Mouse (Mus musculus) heart, embryonic 11.5 days (tissue): ENCODE measurements around the gene Spata25. TPM values are rescaled to one million over a fixed set of nuclear protein-coding genes. Genes with fewer than 3 reads are reported as not detected.

Source experiments
- ATAC-seq: fragments of 200-750 bp; cut with Nextera tagmentation; replicated peaks from 2 replicates; pipeline ENCODE4 v1.8.0; 2017; ENCODE audit warnings: moderate library complexity; ENCODE audit not compliant: insufficient number of reproducible peaks, low FRiP score, low TSS enrichment
- H3K27ac ChIP-seq: fragments of 300-500 bp; sonication (generic); 2 replicates; pipeline ENCODE4 v1.5.1; 2014; ENCODE audit warnings: mild to moderate bottlenecking, low read depth, low read length
- H3K27me3 ChIP-seq: fragments of 300-500 bp; sonication (generic); 2 replicates; pipeline ENCODE4 v1.6.1; 2014; ENCODE audit warnings: mild to moderate bottlenecking, low read length, mixed read lengths; ENCODE audit not compliant: control insufficient read depth, insufficient read depth
- H3K36me3 ChIP-seq: fragments of 300-500 bp; sonication (generic); 2 replicates; pipeline ENCODE4 v1.6.1; 2014; ENCODE audit warnings: mild to moderate bottlenecking, low read length, moderate library complexity, mixed read lengths; ENCODE audit not compliant: control insufficient read depth, insufficient read depth
- H3K4me1 ChIP-seq: fragments of 300-500 bp; sonication (generic); 2 replicates; pipeline ENCODE4 v1.6.1; 2014; ENCODE audit warnings: low read length; ENCODE audit not compliant: control insufficient read depth, insufficient read depth
- H3K4me2 ChIP-seq: fragments of 300-500 bp; sonication (generic); 2 replicates; pipeline ENCODE4 v1.6.1; 2014; ENCODE audit warnings: mild to moderate bottlenecking, moderate library complexity
- H3K4me3 ChIP-seq: fragments of 300-500 bp; sonication (generic); 2 replicates; pipeline ENCODE4 v1.5.1; 2014; ENCODE audit warnings: low read depth, low read length
- H3K9ac ChIP-seq: fragments of 300-500 bp; sonication (generic); 2 replicates; pipeline ENCODE4 v1.6.1; 2014; ENCODE audit warnings: mild to moderate bottlenecking, low read depth, low read length, moderate library complexity
- H3K9me3 ChIP-seq: fragments of 300-500 bp; sonication (generic); replicated peaks from 2 replicates; pipeline ENCODE4 v1.6.1; 2016; ENCODE audit warnings: low read length; ENCODE audit not compliant: control insufficient read depth
- WGBS: fragments of 180-500 bp; shearing (Covaris S2); extraction: QIAGEN DNeasy Blood & Tissue Kit; methylation state at CpG from one replicate; pipeline ENCODE4 v1.1.7; 2014; ENCODE audit not compliant: insufficient replicate concordance; 5-methylcytosine and 5-hydroxymethylcytosine counted together
- polyA plus RNA-seq: library from polyadenylated mRNA; unstranded; fragments of >200 nt; fragmentation: Nextera tagmentation; extraction: Ambion mirVana; gene quantifications from 2 replicates; pipeline ENCODE4 v1.2.1, GENCODE M21; 2014

The Spata25 gene
- polyA plus RNA-seq, 1 experiment from 2014 or later = not detected

DNA sequence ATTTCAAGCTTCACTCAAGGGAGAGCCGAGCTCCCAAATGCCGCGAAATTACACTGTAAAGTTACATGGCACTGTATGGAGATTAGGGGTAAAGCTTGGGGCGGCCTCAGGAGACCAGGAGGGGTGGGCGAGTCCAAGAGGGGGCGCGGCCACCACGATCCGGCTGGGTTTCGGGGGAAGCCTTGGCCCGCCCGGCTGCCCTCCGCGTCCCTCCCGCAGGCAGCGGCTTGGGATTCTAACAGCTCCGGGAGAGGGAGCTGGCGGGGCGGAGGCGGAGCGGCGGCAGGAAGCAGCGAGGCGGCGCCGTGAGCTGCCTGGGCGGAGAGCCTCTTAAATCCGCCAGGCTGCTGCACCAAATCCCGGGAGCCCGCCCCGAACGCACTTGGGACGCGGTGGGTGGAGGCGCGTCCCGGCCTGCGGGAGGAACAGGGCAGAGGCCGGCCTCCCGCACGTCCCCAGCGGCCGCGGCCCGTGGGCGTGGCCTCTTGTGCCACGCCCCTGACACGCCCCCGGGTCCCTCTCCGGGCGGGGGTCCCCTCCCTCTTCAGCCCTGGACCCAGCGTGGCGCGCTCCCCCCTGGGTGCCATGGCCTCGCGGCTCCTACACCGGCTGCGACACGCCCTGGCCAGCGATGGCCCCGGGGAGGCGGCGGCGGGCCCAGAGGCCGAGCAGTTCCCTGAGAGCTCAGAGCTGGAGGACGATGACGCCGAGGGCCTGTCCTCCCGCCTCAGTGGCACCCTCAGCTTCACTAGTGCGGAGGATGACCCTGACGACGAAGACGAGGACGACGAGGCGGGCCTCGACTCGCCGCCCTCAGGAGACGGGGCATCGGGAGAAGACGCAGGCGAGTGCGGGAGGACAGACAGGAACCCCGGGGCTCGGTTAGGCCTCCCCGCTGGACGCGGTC, 42.6 kb downstream of the Spata25 start, which contains the start of gene Snx21:
Gene Snx21 (plus strand): TSS at position 343 of the 907 bp plus-strand sequence.
- Histone ChIP-seq H3K4me1 (peaks cover 18% of the 10 kb centered on the region), H3K36me3 (no peaks in the 10 kb centered on the region), H3K27ac (peak within 1 kb of the TSS; percentile 86), H3K4me3 (peak within 1 kb of the TSS; percentile 59), H3K27me3 (no peaks in the 10 kb centered on the region), H3K4me2 (peak within 1 kb of the TSS; percentile 71), H3K9me3 (no peaks in the 10 kb centered on the region), H3K9ac (peak within 1 kb of the TSS; percentile 79)
- WGBS = under 1% methylated on average over 81 of the region's 89 CpGs
- ATAC-seq = peak; percentile 90

DNA sequence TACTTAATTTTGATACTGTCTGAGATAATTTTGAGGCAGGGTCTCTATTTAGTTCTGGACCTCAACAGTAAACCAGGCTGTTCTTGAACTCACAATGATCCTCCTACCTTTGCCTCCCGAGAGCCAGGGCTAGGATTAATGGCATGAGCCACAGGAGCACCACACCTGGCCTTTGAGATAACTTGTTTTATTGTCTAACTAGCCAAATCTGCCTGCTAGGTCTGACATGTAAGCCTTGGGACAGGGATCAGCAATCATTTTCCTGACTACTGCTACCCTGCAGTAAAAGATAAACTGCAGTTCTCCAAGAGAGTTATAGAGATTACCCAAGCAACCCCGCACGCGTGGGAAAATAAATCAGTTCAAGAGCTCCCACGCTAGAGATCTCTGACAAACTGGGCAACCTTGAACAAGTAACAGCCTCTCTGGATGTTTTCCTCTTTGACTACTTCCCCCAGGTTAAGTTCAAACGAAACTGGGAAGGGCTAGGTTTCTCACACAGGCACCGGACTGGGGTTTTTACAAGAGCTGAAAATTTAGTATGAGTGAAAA, 43.4 kb downstream of the Spata25 start:
- Histone ChIP-seq H3K36me3 (no peaks in the 10 kb centered on the region), H3K9me3 (no peaks in the 10 kb centered on the region), H3K9ac (peak overlapping the region; percentile 79), H3K27me3 (no peaks in the 10 kb centered on the region), H3K4me3 (peak overlapping the region; percentile 59), H3K27ac (peak overlapping the region; percentile 86), H3K4me1 (peaks cover 18% of the 10 kb centered on the region), H3K4me2 (peak overlapping the region; percentile 71)
- 13% methylated on average over 7 of the region's 7 CpGs for WGBS
- no peak for ATAC-seq

DNA sequence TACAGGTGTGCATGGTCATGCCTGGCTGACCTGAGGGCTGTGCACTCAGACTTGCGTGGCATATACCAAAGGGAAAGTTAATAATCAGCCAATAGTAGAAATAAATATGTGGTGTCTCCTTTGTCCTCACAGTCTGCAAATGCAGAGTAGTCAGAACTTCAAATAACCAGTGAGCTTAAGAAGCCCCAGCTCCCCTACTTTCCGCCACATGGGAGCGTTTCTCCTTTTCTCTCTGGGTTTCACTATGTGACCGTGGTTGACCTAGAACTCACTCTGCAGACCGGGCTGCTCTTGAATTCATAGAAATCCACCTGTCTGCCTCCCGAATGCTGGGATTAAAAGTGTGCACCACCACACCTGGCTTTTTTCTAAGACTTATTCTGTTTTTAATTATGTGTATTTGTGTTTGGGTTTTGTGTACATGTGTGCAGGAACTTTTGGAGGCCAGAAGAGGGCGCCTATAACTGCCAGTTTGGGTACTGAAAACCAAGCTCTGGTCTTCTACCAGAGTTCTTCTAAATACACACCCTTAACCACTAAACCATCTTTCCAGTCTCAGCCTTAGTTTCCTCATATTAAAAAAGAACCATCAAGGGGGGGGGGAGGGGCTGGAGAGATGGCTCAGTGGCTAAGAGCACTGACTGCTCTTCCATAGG, 44.3 kb downstream of the Spata25 start:
- no peaks in the 10 kb centered on the region for H3K36me3 ChIP-seq
- whole genome bisulfite sequencing = 70% methylated on average over 7 of the region's 7 CpGs
- no peak for ATAC-seq
- no peak overlapping the region for H3K27ac ChIP-seq
- no peaks in the 10 kb centered on the region for H3K9me3 ChIP-seq
- no peak overlapping the region for H3K4me3 ChIP-seq
- no peak overlapping the region for H3K9ac ChIP-seq
- peaks cover 18% of the 10 kb centered on the region for H3K4me1 ChIP-seq
- no peaks in the 10 kb centered on the region for H3K27me3 ChIP-seq
- H3K4me2 ChIP-seq = no peak overlapping the region

DNA sequence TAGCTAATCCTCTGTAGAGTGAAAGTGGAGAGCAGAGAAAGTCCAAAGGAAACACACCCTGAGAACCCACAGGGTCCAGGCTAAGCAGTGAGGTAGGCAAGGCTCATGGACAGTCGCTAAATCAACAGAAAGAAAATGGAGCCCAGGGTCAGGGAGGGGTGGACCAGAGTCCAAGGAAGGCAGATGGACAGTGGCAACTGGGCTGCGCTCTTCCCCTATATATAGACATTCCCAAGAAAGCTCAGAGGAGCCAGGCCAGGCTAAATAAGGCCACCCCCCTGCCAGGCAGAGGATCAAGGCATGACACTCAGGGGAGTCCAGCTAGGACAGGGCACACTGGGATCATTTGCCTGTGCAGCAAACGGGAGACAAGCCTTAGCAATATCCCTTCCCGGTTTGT, 46.5 kb downstream of the Spata25 start:
- H3K4me2 ChIP-seq = no peak overlapping the region
- no peak overlapping the region for H3K9ac ChIP-seq
- no peak for ATAC-seq
- H3K4me3 ChIP-seq = no peak overlapping the region
- H3K36me3 ChIP-seq = no peaks in the 10 kb centered on the region
- H3K27me3 ChIP-seq = peaks cover 6% of the 10 kb centered on the region; the same call in 1 of the 2 replicates
- H3K9me3 ChIP-seq = no peaks in the 10 kb centered on the region
- no peak overlapping the region for H3K27ac ChIP-seq
- 66% methylated on average over 4 of the region's 4 CpGs for WGBS
- H3K4me1 ChIP-seq = peaks cover 8% of the 10 kb centered on the region

DNA sequence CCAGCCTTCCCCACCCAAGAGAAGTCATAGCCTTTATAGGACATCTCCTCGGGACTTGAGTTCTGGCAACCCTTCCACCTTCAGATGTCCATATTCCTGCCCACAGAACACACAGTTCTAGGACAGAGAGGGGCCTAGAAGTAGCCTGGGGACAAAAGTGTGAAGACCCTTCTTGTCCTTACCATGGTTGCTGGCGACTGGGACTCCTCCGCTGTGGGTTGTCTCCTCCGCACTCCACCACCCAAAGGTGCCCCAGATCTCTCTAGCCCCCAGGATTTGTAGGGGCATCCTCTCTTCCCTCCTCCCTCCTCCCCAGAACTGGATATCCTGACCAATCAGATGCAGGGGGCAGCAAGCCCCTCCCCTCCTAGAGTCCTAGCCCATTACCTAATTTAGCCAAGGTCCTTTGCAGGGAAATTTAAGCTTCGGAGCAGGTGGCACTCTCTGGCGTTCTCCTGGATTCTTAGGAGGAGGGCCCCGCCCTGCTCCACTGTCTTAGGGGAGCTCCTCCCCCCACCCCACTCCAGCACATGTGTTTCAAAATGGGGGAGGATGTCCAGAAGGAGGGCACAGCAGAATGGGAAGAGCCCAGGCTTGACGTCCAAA, 48.8 kb downstream of the Spata25 start, which contains the start of gene Tnnc2:
Gene Tnnc2 (minus strand): TSS at position 487 of the 606 bp plus-strand sequence.
- no peak for ATAC-seq
- Histone ChIP-seq H3K4me2 (no peak within 1 kb of the TSS), H3K36me3 (no peaks in the 10 kb centered on the region), H3K9me3 (no peaks in the 10 kb centered on the region), H3K4me3 (no peak within 1 kb of the TSS), H3K27me3 (peaks cover 7% of the 10 kb centered on the region), H3K27ac (no peak within 1 kb of the TSS), H3K9ac (no peak within 1 kb of the TSS), H3K4me1 (peaks cover under 1% of the 10 kb centered on the region; the same call in 1 of the 2 replicates)
- WGBS = 75% methylated on average over 8 of the region's 8 CpGs

DNA sequence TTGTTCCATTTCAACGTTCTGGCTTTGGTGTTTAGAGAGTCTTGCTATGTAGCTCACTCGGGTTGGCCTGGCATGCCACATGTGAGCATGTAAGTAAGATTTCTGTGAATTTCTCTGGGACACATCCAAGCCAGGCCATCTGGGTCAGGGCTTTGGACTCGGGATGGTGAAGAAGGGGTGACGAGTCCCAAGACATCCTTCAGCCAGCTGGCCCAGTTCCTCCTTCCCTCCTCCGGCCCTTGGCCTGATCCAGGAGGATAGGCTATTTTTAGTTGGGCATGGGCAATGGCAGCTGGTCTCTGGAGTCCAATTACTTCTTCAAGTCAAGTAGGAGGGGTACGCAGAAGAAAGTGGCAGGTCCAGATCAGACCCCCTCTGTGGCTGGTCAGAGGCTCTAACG, 49.5 kb downstream of the Spata25 start:
- Histone ChIP-seq H3K4me3 (no peak overlapping the region), H3K36me3 (no peaks in the 10 kb centered on the region), H3K4me1 (no peaks in the 10 kb centered on the region), H3K27ac (no peak overlapping the region), H3K4me2 (no peak overlapping the region), H3K9ac (no peak overlapping the region), H3K9me3 (no peaks in the 10 kb centered on the region), H3K27me3 (peaks cover 7% of the 10 kb centered on the region)
- ATAC-seq = no peak
- WGBS = 67% methylated on average over 7 of the region's 7 CpGs

DNA sequence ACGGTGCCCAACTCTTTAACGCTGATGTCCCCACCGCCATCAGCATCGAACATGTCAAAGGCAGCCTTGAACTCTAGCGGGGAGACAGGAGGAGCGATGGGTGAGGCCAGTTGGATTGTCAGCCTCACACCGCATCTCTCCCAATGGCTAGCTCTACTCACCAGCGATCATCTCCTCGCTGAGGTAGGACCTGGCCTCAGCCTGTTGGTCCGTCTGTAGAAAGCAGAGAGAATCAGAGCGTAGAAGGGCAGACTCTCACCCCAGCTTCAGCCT, 50.4 kb downstream of the Spata25 start:
- H3K36me3 ChIP-seq = peaks cover under 1% of the 10 kb centered on the region; the same call in 1 of the 2 replicates
- ATAC-seq = no peak
- WGBS = 90% methylated on average over 11 of the region's 11 CpGs
- H3K9me3 ChIP-seq = no peaks in the 10 kb centered on the region
- H3K4me3 ChIP-seq = no peak overlapping the region
- no peak overlapping the region for H3K27ac ChIP-seq
- H3K9ac ChIP-seq = no peak overlapping the region
- H3K27me3 ChIP-seq = peaks cover 7% of the 10 kb centered on the region
- H3K4me2 ChIP-seq = no peak overlapping the region
- H3K4me1 ChIP-seq = no peaks in the 10 kb centered on the region

DNA sequence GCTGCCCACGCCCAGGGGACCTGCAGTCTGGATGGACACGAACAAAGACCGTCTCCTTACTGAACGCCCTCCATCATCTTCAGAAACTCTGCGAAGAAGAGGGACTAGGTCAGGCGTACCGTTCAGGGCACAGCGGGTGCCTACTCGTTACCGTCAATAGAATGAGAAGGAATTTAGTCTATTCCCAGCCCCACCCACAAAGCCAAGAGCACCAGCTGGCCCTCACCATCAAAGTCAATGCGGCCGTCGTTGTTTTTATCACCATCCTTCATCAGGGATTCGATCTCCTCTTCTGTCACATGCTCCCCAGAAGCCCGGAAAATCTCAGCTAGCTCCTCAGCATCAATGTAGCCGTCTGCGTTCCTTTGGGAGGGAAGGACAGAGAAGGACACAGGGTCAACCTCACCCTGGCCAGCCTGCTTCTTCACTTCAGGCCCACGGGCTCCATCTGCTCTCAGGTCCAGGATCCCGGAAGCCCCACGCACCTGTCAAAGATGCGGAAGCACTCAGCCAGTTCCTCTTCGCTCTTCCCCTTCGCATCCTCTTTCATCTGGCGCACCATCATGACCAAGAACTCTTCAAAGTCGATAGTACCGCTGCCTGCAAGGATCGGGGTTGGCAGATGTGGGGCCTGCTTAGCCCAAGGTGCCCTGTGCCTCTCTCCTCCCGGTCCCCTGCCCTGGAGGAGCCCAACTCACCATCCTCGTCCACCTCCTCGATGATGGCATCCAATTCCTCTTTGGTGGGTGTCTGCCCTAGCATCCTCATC, 50.9 kb downstream of the Spata25 start:
- Histone ChIP-seq H3K36me3 (peaks cover 2% of the 10 kb centered on the region; the same call in 1 of the 2 replicates), H3K4me3 (no peak overlapping the region), H3K4me2 (no peak overlapping the region)

More for the DNA sequence above, 50.9 kb downstream of the Spata25 start:
- Histone ChIP-seq H3K27ac (no peak overlapping the region), H3K27me3 (peaks cover 7% of the 10 kb centered on the region), H3K9ac (no peak overlapping the region), H3K4me1 (no peaks in the 10 kb centered on the region), H3K9me3 (no peaks in the 10 kb centered on the region)
- ATAC-seq = no peak
- 77% methylated on average over 30 of the region's 30 CpGs for WGBS
